Mouse (Mus musculus): Measurements from ENCODE around the gene Gm17067. TPM values are rescaled to one million over a fixed set of nuclear protein-coding genes. Genes with fewer than 3 reads are reported as not detected.
"Not testable (repeated sequence)": the region's sequence is repeated elsewhere in the genome, so short reads cannot be mapped to it uniquely, and the experiment has no call there.

Gm17067 gene
- polyA plus RNA-seq (2016; fragmentation: Nextera tagmentation; extraction: Ambion mirVana) = not detected in 2 replicates

DNA sequence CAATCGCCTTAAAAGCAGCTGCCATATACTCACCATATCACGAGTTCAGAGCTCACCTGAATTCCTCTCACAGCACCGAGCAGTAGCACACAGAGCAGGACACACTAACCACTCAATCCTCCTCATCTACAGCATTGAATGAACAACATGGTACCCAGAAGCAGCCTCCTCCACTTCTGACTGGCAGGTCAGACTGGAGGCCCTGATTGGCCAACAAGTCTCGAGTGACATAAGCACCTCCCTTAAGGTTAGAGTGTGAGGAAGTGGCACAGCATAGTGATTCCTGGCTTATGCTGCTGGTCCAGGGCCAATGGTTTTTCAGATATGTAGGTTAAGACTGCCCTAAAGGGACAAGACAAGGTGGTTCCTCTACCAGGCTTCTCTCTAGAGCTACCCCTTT lies at the start of gene Gm17067:
Gene Gm17067 (minus strand): TSS at position 101 of the 400 bp plus-strand sequence.
- not testable (repeated sequence) for H3K36me3 ChIP-seq; ATAC-seq (ENCODE audit: low FRiP score, low read depth); H3K27me3 ChIP-seq; H3K27ac ChIP-seq (replicated peaks); H3K9ac ChIP-seq (replicated peaks); H3K4me3 ChIP-seq; H3K4me2 ChIP-seq (replicated peaks); H3K4me1 ChIP-seq
- WGBS = 86% methylated on average over 4 of the region's 4 CpGs
- H3K9me3 ChIP-seq = peaks cover 28% of the 10 kb centered on the region

DNA sequence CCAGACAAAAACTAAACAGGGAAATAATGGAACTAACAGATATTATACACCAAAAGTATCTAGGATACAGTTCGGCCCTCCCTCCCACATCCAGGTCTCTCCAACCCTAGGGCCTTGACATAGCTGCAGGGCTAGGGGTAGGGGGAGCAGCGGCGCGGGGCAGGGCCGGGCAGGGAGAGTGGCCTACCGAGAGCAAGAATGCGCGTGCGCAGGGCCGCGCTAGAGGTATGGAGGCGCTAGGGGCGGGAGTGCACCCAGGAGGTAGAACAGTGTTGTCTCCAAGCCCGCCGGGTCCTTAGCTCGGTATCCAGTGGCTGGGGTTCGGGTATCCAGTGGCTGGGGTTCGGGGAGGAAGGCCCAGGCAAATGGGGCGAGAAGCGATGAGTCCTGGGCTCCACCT lies 23.0 kb upstream of the Gm17067 start:
- no peak overlapping the region for H3K27ac ChIP-seq (replicated peaks)
- no peak overlapping the region for H3K9ac ChIP-seq (replicated peaks)
- H3K36me3 ChIP-seq = no peaks in the 10 kb centered on the region
- H3K27me3 ChIP-seq = no peaks in the 10 kb centered on the region
- H3K4me3 ChIP-seq = no peak overlapping the region
- H3K9me3 ChIP-seq = peaks cover 9% of the 10 kb centered on the region; the same call in 1 of the 2 replicates
- ATAC-seq (ENCODE audit: low FRiP score, low read depth) = no peak
- H3K4me1 ChIP-seq = no peaks in the 10 kb centered on the region
- no peak overlapping the region for H3K4me2 ChIP-seq (replicated peaks)
- 56% methylated on average over 20 of the region's 20 CpGs for WGBS

DNA sequence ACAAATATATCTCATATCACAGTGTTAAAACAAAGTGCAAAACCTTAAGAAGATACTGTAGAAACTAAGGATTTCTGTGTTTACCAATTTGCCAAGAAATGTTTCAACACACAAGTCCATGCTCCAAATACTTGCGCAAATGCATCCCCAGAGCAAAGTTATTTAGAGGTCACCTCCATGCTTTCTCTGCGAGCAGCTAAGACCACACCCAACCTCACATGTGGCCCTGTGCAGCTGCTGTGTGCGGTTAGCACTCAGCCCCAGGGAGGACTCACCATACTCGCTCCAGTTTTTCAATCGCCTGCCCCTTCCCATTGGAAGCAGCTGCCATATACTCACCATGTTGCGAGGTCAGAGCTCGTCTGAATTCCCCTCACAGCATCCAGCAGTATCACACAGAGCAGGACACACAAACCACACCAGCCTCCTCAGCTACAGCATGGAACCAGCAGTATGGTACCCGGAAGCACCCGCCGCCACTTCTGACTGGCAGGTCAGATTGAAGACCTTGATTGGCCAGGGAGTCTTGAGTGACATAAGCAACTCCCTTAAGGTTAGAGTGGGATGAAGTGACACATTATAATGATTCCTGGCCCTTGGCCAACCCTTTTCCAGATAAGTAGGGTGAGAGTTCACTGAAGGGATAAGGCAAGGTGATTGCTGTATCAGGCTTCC lies 11.9 kb upstream of the Gm17067 start:
- Histone ChIP-seq H3K4me2 (replicated peaks) (no peak overlapping the region), H3K9me3 (peaks cover 39% of the 10 kb centered on the region), H3K27ac (replicated peaks) (no peak overlapping the region), H3K4me3 (no peak overlapping the region), H3K27me3 (no peaks in the 10 kb centered on the region), H3K9ac (replicated peaks) (no peak overlapping the region), H3K4me1 (no peaks in the 10 kb centered on the region), H3K36me3 (no peaks in the 10 kb centered on the region)
- WGBS = 91% methylated on average over 10 of the region's 10 CpGs
- no peak for ATAC-seq (ENCODE audit: low FRiP score, low read depth)

DNA sequence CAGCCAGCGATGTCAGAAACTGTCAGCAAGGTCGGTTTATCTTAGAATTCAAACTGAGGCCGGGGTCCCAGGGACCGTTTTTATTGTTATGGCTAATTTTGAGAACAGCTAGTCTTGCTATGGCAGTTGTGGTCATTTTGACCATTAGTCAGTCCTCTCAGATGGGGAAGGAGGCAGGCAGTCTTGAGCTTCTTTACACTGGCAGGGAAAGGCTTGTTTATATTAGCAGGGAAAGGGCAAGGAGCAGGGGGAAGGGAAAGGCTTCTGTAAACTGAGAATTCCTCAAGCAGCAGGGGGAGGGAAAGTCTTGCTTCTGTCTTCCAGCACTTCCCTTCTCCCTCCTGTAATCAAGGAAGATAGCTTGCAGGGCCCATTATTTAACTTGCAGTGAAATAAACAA lies 33.6 kb downstream of the Gm17067 start:
- H3K27me3 ChIP-seq; ATAC-seq (ENCODE audit: low FRiP score, low read depth); H3K27ac ChIP-seq (replicated peaks): not testable (repeated sequence)

DNA sequence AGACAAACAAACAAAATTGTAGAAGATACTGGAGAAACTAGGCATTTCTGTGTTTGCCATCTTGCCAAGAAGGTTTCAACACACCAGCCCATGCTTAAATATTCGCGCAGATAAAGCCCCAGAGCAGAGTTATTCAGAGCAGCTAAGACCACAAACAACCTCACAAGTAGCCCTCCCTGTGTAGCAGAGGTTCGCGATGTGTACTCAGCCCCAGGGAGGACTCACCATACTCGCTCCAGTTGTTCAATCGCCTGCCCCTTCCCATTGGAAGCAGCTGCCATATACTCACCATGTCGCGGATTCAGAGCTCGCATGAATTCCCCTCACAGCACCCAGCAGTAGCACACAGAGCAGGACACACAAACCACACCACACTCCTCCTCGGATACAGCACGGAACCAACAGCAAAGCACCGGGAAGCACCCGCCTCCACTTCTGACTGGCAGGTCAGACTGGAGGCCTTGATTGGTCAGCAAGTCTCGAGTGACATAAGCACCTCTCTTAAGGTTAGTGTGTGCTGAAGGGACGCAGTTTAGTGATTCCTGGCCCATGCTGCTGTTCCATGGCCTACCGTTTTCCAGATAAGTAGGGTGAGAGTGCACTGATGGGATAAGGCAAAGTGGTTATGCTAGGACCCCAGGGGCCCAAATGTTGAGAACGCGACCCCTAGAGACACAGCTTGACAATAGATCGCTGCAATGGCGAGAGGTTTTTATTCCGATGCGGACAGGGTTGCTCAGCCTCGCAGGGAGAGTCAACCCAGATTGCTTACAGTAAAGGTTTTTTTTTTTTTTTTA lies 34.3 kb downstream of the Gm17067 start, which contains the start of gene Zfp975:
Gene Zfp975 (minus strand): TSS at position 381 of the 797 bp plus-strand sequence.
- under 1% methylated on average over 23 of the region's 23 CpGs for WGBS
- H3K36me3 ChIP-seq, H3K4me1 ChIP-seq, H3K27me3 ChIP-seq, H3K9me3 ChIP-seq: not testable (repeated sequence)
- Histone ChIP-seq H3K27ac (replicated peaks) (peak within 1 kb of the TSS; percentile 54), H3K4me2 (replicated peaks) (peak within 1 kb of the TSS; percentile 52), H3K4me3 (peak within 1 kb of the TSS; percentile 51), H3K9ac (replicated peaks) (peak within 1 kb of the TSS; percentile 59)
- ATAC-seq (ENCODE audit: low FRiP score, low read depth) = peak; percentile 100

More for the DNA sequence above, 33.6 kb downstream of the Gm17067 start:
- H3K4me2 ChIP-seq (replicated peaks) = peak overlapping the region; percentile 52
- H3K9ac ChIP-seq (replicated peaks) = peak overlapping the region; percentile 59; the same call in 1 of the 2 replicates
- not testable (repeated sequence) for H3K4me1 ChIP-seq, H3K36me3 ChIP-seq, H3K9me3 ChIP-seq
- WGBS = 4% methylated on average over 4 of the region's 4 CpGs
- H3K4me3 ChIP-seq = peak overlapping the region; percentile 51

DNA sequence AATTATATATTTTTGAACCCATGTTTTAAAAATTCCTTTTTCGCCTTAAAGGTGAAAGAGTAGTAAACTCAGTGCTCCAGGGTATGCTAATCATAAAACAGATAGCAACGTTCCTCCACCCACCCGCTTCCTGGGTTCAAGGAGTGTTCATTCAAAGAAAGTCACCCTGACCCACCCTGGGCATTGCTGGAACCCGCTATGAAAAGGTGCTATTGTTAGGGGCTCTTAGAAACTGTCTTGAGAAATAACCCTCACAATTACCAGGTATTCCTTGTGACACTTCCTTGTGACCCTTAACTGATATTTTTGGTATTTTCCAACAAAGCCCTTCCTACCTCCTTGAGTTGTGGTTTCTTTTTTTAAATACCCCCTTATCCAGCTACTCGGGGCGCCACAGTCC lies 46.7 kb downstream of the Gm17067 start:
- H3K27me3 ChIP-seq; H3K9ac ChIP-seq (replicated peaks); ATAC-seq (ENCODE audit: low FRiP score, low read depth); H3K27ac ChIP-seq (replicated peaks); H3K4me3 ChIP-seq; H3K4me1 ChIP-seq; H3K4me2 ChIP-seq (replicated peaks); H3K36me3 ChIP-seq: not testable (repeated sequence)
- 89% methylated on average over 6 of the region's 6 CpGs for WGBS
- peaks cover 12% of the 10 kb centered on the region for H3K9me3 ChIP-seq

DNA sequence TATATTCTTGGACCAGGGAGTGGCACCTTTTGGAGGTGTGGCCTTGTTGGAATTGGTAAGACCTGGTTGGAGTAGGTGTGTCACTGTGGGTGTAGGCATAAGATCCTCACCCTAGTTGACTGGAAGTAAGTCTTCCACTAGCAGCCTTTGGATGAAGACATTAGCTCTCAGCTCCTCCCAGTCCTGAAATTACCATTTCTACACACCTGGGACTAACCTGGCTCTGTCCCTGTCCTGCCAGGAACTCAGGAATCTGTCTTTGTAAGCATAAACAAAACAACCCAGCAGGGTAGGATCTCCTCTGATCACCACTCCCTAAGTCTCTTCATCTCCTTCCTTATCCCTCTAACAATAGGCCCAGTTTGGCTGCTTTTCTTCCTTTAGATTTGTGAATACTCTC lies 47.2 kb downstream of the Gm17067 start:
- not testable (repeated sequence) for H3K4me1 ChIP-seq; H3K4me2 ChIP-seq (replicated peaks); H3K4me3 ChIP-seq; H3K36me3 ChIP-seq; H3K27ac ChIP-seq (replicated peaks); H3K27me3 ChIP-seq; H3K9ac ChIP-seq (replicated peaks); ATAC-seq (ENCODE audit: low FRiP score, low read depth)
- H3K9me3 ChIP-seq = peaks cover 12% of the 10 kb centered on the region

DNA sequence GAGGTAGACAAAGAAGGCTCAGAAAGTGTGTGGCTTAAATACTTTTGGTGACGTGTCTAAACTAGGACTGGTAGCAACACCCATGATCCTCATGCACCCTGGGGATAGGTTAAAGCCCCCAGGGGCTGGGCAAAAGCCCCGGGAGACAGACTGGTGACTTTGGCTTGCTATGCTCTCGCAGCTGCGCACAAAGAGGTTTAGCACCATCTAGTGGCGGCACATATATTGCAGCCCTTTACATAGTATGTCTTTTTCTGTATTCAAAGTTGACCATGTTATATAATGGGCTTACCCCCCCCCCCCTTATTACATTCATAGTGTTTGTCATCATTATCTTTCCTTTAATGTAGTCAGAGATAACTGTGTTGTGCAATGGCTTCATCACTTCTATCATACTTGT lies 66.7 kb downstream of the Gm17067 start:
- WGBS = 72% methylated on average over 5 of the region's 5 CpGs
- H3K4me1 ChIP-seq; H3K9ac ChIP-seq (replicated peaks); ATAC-seq (ENCODE audit: low FRiP score, low read depth); H3K9me3 ChIP-seq; H3K27ac ChIP-seq (replicated peaks); H3K27me3 ChIP-seq; H3K4me2 ChIP-seq (replicated peaks); H3K4me3 ChIP-seq: not testable (repeated sequence)
- H3K36me3 ChIP-seq = peaks cover 20% of the 10 kb centered on the region; the same call in 1 of the 2 replicates

Other genes with a start within 250 kb of the Gm17067 start
- gene Zfp141, start 221.3 kb downstream of the Gm17067 start, polyA plus RNA-seq (2016; fragmentation: Nextera tagmentation; extraction: Ambion mirVana) = 13.8 and 14.3 TPM in 2 replicates
- gene Gm21028, start 148.4 kb downstream of the Gm17067 start, polyA plus RNA-seq (2016; fragmentation: Nextera tagmentation; extraction: Ambion mirVana) = not detected in 2 replicates
- 1.7 TPM in 2 replicates for gene Zfp977, start 134.5 kb downstream of the Gm17067 start, polyA plus RNA-seq (2016; fragmentation: Nextera tagmentation; extraction: Ambion mirVana)
- gene Zfp976, start 84.4 kb downstream of the Gm17067 start, polyA plus RNA-seq (2016; fragmentation: Nextera tagmentation; extraction: Ambion mirVana) = 2.2 TPM in 2 replicates
- gene Zfp975, start 34.3 kb downstream of the Gm17067 start, polyA plus RNA-seq (2016; fragmentation: Nextera tagmentation; extraction: Ambion mirVana) = 6.8 and 7.0 TPM in 2 replicates
- gene Vmn2r62, start 66.5 kb upstream of the Gm17067 start, polyA plus RNA-seq (2016; fragmentation: Nextera tagmentation; extraction: Ambion mirVana) = not detected in 2 replicates
- gene Gm2381, start 140.2 kb upstream of the Gm17067 start, polyA plus RNA-seq (2016; fragmentation: Nextera tagmentation; extraction: Ambion mirVana) = not detected in 2 replicates
- gene Vmn2r63, start 206.8 kb upstream of the Gm17067 start, polyA plus RNA-seq (2016; fragmentation: Nextera tagmentation; extraction: Ambion mirVana) = not detected in 2 replicates